Comparison of ENCODE assay signal across 19 mouse cellular contexts in the genomic region with DNA sequence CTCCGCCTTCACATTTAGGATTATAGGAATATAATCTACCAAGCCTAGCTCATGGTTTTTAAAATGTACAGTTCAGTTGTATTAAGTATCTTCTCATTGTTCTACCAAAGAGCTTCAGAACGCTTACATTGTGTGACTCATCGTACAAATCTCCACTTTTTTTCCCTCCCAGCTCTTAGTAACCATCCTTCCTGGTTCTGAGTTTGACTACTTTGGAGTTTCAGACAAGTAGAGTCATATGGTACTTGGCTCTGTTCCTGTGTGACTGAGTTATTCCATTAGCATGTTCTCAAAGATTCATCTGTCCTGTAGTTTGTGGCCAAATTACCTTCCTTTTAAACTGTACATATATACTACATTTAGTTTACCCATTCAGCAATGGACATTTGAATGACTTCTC. TPM values are rescaled to one million over a fixed set of nuclear protein-coding genes. Genes with fewer than 3 reads are reported as not detected.
DNase-seq lines count a peak whose midpoint lies in the region; ATAC-seq and TF ChIP-seq lines count a peak whose summit lies in the region.
"Had no signal": no experiment of that assay in that cellular context is flagged by ENCODE, and none has a peak within 500 bp of the region (broad histone marks: within the 10 kb centered on the region; RNA-seq: fewer than 3 reads in every experiment).

No protein-coding gene starts in this region.

- TF ChIP-seq POLR2A in MEL (IDR thresholded peaks at IDR 0.05; ENCODE audit: control insufficient read depth in 1 of 2, insufficient read depth in 1 of 2, low read depth in 1 of 2, low read length in 2 of 2, poor library complexity in 1 of 2), result no peak

- intact Hi-C loops in left cerebral cortex, adult 2 months (cut with DNase I), result no loop called here
- intact Hi-C loops in left cerebral cortex, postnatal 4 days (cut with DNase I), result no loop called here

- peak; percentile 72 for ATAC-seq in frontal cortex, adult (ENCODE audit: low TSS enrichment)
- ATAC-seq: forebrain, embryonic 16.5 days had no signal

- H3K27me3 ChIP-seq in MEL (ENCODE audit: control insufficient read depth in 1 of 2, insufficient read depth in 2 of 2, low read length in 2 of 2), result no peaks in the 10 kb centered on the region
- H3K27me3 ChIP-seq in embryonic facial prominence, embryonic 10.5 days (replicated peaks; ENCODE audit: low read depth, poor library complexity, severe bottlenecking), result no peaks in the 10 kb centered on the region
- H3K27me3 ChIP-seq: hindbrain, embryonic 13.5 days; limb, embryonic 13.5 days; liver, embryonic 15.5 days had no signal

- WGBS in macrophage (ENCODE audit: missing documents), result 86% methylated on average over 3 of the region's 3 CpGs
- 88% methylated on average over 3 of the region's 3 CpGs for WGBS in embryonic facial prominence, embryonic 10.5 days

- DNase-seq in frontal cortex, postnatal 25 days (ENCODE audit: low spot score in 2 of 2), result no peak
- no peak for DNase-seq in left cerebral cortex, adult 2 months (ENCODE audit: extremely low spot score in 1 of 2, low spot score in 2 of 2)
- DNase-seq in left cerebral cortex, postnatal 4 days, result no peak
- DNase-seq in MEL (ENCODE audit: low read depth, low spot score), result peak; percentile 64
- no peak for DNase-seq in right cerebral cortex, postnatal 4 days
- no peak for DNase-seq in embryonic facial prominence, embryonic 10.5 days (ENCODE audit: low spot score)
- DNase-seq: adrenal gland, postnatal 25 days had no signal

- peaks cover 17% of the 10 kb centered on the region in 2 experiments for H3K4me1 ChIP-seq in MEL (ENCODE audit: control insufficient read depth in 1 of 2, insufficient read depth in 2 of 2, low read length in 2 of 2)
- H3K4me1 ChIP-seq in embryonic facial prominence, embryonic 10.5 days, result no peaks in the 10 kb centered on the region
- H3K4me1 ChIP-seq: hindbrain, embryonic 13.5 days; limb, embryonic 13.5 days; midbrain, embryonic 10.5 days had no signal

- no peak overlapping the region for H3K4me3 ChIP-seq in left cerebral cortex, adult 2 months
- H3K4me3 ChIP-seq in MEL (ENCODE audit: control insufficient read depth in 1 of 2, insufficient read depth in 1 of 2, low read depth in 2 of 2, low read length in 2 of 2) (peak overlapping the region; percentile 39 to 55), macrophage (ENCODE audit: inconsistent target) (no peak overlapping the region)
- H3K4me3 ChIP-seq in embryonic facial prominence, embryonic 10.5 days, result no peak overlapping the region
- H3K4me3 ChIP-seq: erythroblast, embryonic 14.5 days; hindbrain, embryonic 13.5 days; limb, embryonic 13.5 days; liver, embryonic 15.5 days; midbrain, embryonic 10.5 days had no signal

- peak overlapping the region; percentile 64 for H3K9ac ChIP-seq in MEL (ENCODE audit: control insufficient read depth, low read depth, low read length, poor library complexity, severe bottlenecking)
- H3K9ac ChIP-seq: hindbrain, embryonic 13.5 days; limb, embryonic 13.5 days; liver, embryonic 15.5 days had no signal

- no peak for TF ChIP-seq CTCF in left cerebral cortex, adult 2 months (IDR thresholded peaks at IDR 0.05)
- no peak for TF ChIP-seq CTCF in MEL (IDR thresholded peaks at IDR 0.05 in 2 of 3, conservative IDR thresholded peaks at IDR 0.05 in 1 of 3; ENCODE audit: control insufficient read depth in 1 of 3, insufficient read depth in 1 of 3, low read depth in 2 of 3, low read length in 3 of 3, poor library complexity in 1 of 3, severe bottlenecking in 1 of 3)

- H3K79me2 ChIP-seq in MEL (ENCODE audit: control insufficient read depth, insufficient read depth, low read length, poor library complexity) (no peaks in the 10 kb centered on the region), macrophage (ENCODE audit: inconsistent target) (peaks cover 98% of the 10 kb centered on the region)

- 0 out of 2 replicates have a peak overlapping the region, but pooled peaks have one; percentile 7 for H3K27ac ChIP-seq in left cerebral cortex, adult 2 months
- H3K27ac ChIP-seq in MEL (ENCODE audit: control insufficient read depth, low read depth, low read length) (peak overlapping the region; percentile 58), macrophage (peak overlapping the region; percentile 21; the same call in 1 of the 2 replicates)
- H3K27ac ChIP-seq in embryonic facial prominence, embryonic 10.5 days (replicated peaks), result no peak overlapping the region
- H3K27ac ChIP-seq: hindbrain, embryonic 13.5 days; limb, embryonic 13.5 days; liver, embryonic 15.5 days; midbrain, embryonic 10.5 days had no signal

- no peak for TF ChIP-seq EP300 in MEL (IDR thresholded peaks at IDR 0.05; ENCODE audit: low read depth in 1 of 2, low read length in 2 of 2)

- H3K36me3 ChIP-seq in MEL (ENCODE audit: control insufficient read depth in 1 of 2, insufficient read depth in 2 of 2, low read length in 2 of 2) (peaks cover 0 to 28% of the 10 kb centered on the region in 2 experiments; a peak in 3 of 4 replicates), macrophage (ENCODE audit: inconsistent target) (no peaks in the 10 kb centered on the region)
- H3K36me3 ChIP-seq in embryonic facial prominence, embryonic 10.5 days (replicated peaks), result no peaks in the 10 kb centered on the region
- H3K36me3 ChIP-seq: G1E; hindbrain, embryonic 13.5 days; limb, embryonic 13.5 days; liver, embryonic 15.5 days; midbrain, embryonic 10.5 days had no signal

- TF ChIP-seq RAD21 in MEL (IDR thresholded peaks at IDR 0.05; ENCODE audit: low read depth, low read length), result no peak

- H3K9me3 ChIP-seq in MEL (replicated peaks; ENCODE audit: insufficient read depth, low read length), result no peaks in the 10 kb centered on the region
- no peaks in the 10 kb centered on the region for H3K9me3 ChIP-seq in embryonic facial prominence, embryonic 10.5 days
- H3K9me3 ChIP-seq: G1E; hindbrain, embryonic 13.5 days; limb, embryonic 13.5 days; liver, embryonic 15.5 days; midbrain, embryonic 10.5 days had no signal

RNA-seq across cellular contexts. Expression of a gene that starts 42.6 kb away (rescaled TPM):
- total RNA-seq in left cerebral cortex, adult 2 months (2021), result 1 to 10 TPM in 1 of 2 experiments, not detected in 1; 3.7 TPM
- total RNA-seq in left cerebral cortex, postnatal 4 days (2021), result under 1 TPM in 1 of 2 experiments, not detected in 1; 0.64 TPM
- total RNA-seq in MEL (2012; rRNA removed), result 0.04 TPM in 1 of 2 replicates, not detected in the other
- polyA plus RNA-seq in MEL (2012; ENCODE audit: insufficient read depth in 1 of 2, insufficient read length in 2 of 2, low read depth in 1 of 2, low replicate concordance in 2 of 2, missing spikeins in 1 of 2) (not detected), macrophage (2018) (2.3 to 3.1 TPM (median 2.4 TPM) in 3 replicates)
- total RNA-seq in macrophage (2018; cell fraction: chromatin; rRNA removed), result 1 to 10 TPM in 21 of 26 experiments, under 1 TPM in 3, not detected in 2; 0.45 to 5.2 (median 2.4) TPM
- 1 to 10 TPM; 2.5 to 8.8 (median 4.5) TPM for total RNA-seq in macrophage (2018; cell fraction: cytosol; rRNA removed)
- 1 to 10 TPM in 11 of 26 experiments, under 1 TPM in 2, not detected in 13; 0.56 to 4.0 (median 1.4) TPM for total RNA-seq in macrophage (2018; cell fraction: nucleus; rRNA removed)
- polyA plus RNA-seq in embryonic facial prominence, embryonic 10.5 days (2016; fragmentation: Nextera tagmentation; extraction: Ambion mirVana), result not detected in 2 replicates
- total RNA-seq: adrenal gland, postnatal 25 days had no signal
- polyA plus RNA-seq: erythroblast, embryonic 14.5 days; forebrain, embryonic 16.5 days; G1E; hindbrain, embryonic 13.5 days; kidney, adult 2 months; limb, embryonic 13.5 days; liver, embryonic 15.5 days had no signal

RNA-seq across cellular contexts. Expression of a gene that starts 43.0 kb away (rescaled TPM):
- total RNA-seq in left cerebral cortex, adult 2 months (2021), result 100 to 1,000 TPM; 127 to 129 TPM
- 10 to 100 TPM; 84.1 to 87.2 TPM for total RNA-seq in left cerebral cortex, postnatal 4 days (2021)
- total RNA-seq in MEL (2012; rRNA removed), result 20.4 and 21.7 TPM in 2 replicates
- polyA plus RNA-seq in MEL (2012; ENCODE audit: insufficient read depth in 1 of 2, insufficient read length in 2 of 2, low read depth in 1 of 2, low replicate concordance in 2 of 2, missing spikeins in 1 of 2) (10 to 100 TPM in 1 of 2 experiments, not detected in 1; 21.2 TPM), macrophage (2018) (52.8 to 66.8 TPM (median 65.3 TPM) in 3 replicates)
- total RNA-seq in macrophage (2018; cell fraction: chromatin; rRNA removed), result 100 to 1,000 TPM; 120 to 339 (median 194) TPM
- total RNA-seq in macrophage (2018; cell fraction: cytosol; rRNA removed), result 100 to 1,000 TPM in 1 of 26 experiments, 10 to 100 TPM in 25; 34.0 to 102 (median 53.5) TPM
- 100 to 1,000 TPM; 105 to 304 (median 136) TPM for total RNA-seq in macrophage (2018; cell fraction: nucleus; rRNA removed)
- polyA plus RNA-seq in embryonic facial prominence, embryonic 10.5 days (2016; fragmentation: Nextera tagmentation; extraction: Ambion mirVana), result 8.2 and 9.7 TPM in 2 replicates

RNA-seq across cellular contexts. Expression of a gene that starts 46.9 kb away (rescaled TPM):
- 10 to 100 TPM; 46.0 to 46.4 TPM for total RNA-seq in left cerebral cortex, adult 2 months (2021)
- 10 to 100 TPM; 72.4 to 79.6 TPM for total RNA-seq in left cerebral cortex, postnatal 4 days (2021)
- 275 and 283 TPM in 2 replicates for total RNA-seq in MEL (2012; rRNA removed)
- polyA plus RNA-seq in MEL (2012; ENCODE audit: insufficient read depth in 1 of 2, insufficient read length in 2 of 2, low read depth in 1 of 2, low replicate concordance in 2 of 2, missing spikeins in 1 of 2), result 100 to 1,000 TPM in 1 of 2 experiments, not detected in 1; 253 TPM
- total RNA-seq in macrophage (2018; cell fraction: chromatin; rRNA removed), result 1 to 10 TPM in 25 of 26 experiments, not detected in 1; 1.5 to 7.0 (median 3.1) TPM
- 10 to 100 TPM; 14.2 to 35.4 (median 25.1) TPM for total RNA-seq in macrophage (2018; cell fraction: cytosol; rRNA removed)
- 10 to 100 TPM in 1 of 26 experiments, 1 to 10 TPM in 25; 2.0 to 11.1 (median 5.3) TPM for total RNA-seq in macrophage (2018; cell fraction: nucleus; rRNA removed)
- polyA plus RNA-seq in macrophage (2018), result 25.1 to 47.5 TPM (median 39.2 TPM) in 3 replicates
- polyA plus RNA-seq in embryonic facial prominence, embryonic 10.5 days (2016; fragmentation: Nextera tagmentation; extraction: Ambion mirVana), result 220 and 238 TPM in 2 replicates

RNA-seq across cellular contexts. Expression of a gene that starts 49.6 kb away (rescaled TPM):
- total RNA-seq in left cerebral cortex, adult 2 months (2021), result not detected
- total RNA-seq in left cerebral cortex, postnatal 4 days (2021), result not detected
- 0.04 TPM in 1 of 2 replicates, not detected in the other for total RNA-seq in MEL (2012; rRNA removed)
- under 1 TPM in 1 of 2 experiments, not detected in 1; 0.13 TPM for polyA plus RNA-seq in MEL (2012; ENCODE audit: insufficient read depth in 1 of 2, insufficient read length in 2 of 2, low read depth in 1 of 2, low replicate concordance in 2 of 2, missing spikeins in 1 of 2)
- total RNA-seq in macrophage (2018; cell fraction: chromatin; rRNA removed), result not detected
- not detected for total RNA-seq in macrophage (2018; cell fraction: cytosol; rRNA removed)
- total RNA-seq in macrophage (2018; cell fraction: nucleus; rRNA removed), result not detected
- not detected in 3 replicates for polyA plus RNA-seq in macrophage (2018)
- polyA plus RNA-seq in embryonic facial prominence, embryonic 10.5 days (2016; fragmentation: Nextera tagmentation; extraction: Ambion mirVana), result 0.10 TPM in 1 of 2 replicates, not detected in the other
- total RNA-seq: adrenal gland, postnatal 25 days; gastrocnemius, adult 8-10 months; heart, adult 8-10 months had no signal
- polyA plus RNA-seq: erythroblast, embryonic 14.5 days; forebrain, embryonic 16.5 days; limb, embryonic 13.5 days had no signal

RNA-seq across cellular contexts. Expression of a gene that starts 59.2 kb away (rescaled TPM):
- 100 to 1,000 TPM; 142 to 147 TPM for total RNA-seq in left cerebral cortex, adult 2 months (2021)
- 100 to 1,000 TPM; 113 to 121 TPM for total RNA-seq in left cerebral cortex, postnatal 4 days (2021)
- total RNA-seq in MEL (2012; rRNA removed), result 163 and 201 TPM in 2 replicates
- 100 to 1,000 TPM in 1 of 2 experiments, not detected in 1; 171 TPM for polyA plus RNA-seq in MEL (2012; ENCODE audit: insufficient read depth in 1 of 2, insufficient read length in 2 of 2, low read depth in 1 of 2, low replicate concordance in 2 of 2, missing spikeins in 1 of 2)
- 10 to 100 TPM in 14 of 26 experiments, 1 to 10 TPM in 12; 3.3 to 20.5 (median 10.6) TPM for total RNA-seq in macrophage (2018; cell fraction: chromatin; rRNA removed)
- total RNA-seq in macrophage (2018; cell fraction: cytosol; rRNA removed), result 10 to 100 TPM; 50.2 to 79.6 (median 63.8) TPM
- total RNA-seq in macrophage (2018; cell fraction: nucleus; rRNA removed), result 10 to 100 TPM in 24 of 26 experiments, 1 to 10 TPM in 2; 9.1 to 43.2 (median 26.7) TPM
- polyA plus RNA-seq in macrophage (2018), result 56.0 to 89.0 TPM (median 56.6 TPM) in 3 replicates
- polyA plus RNA-seq in embryonic facial prominence, embryonic 10.5 days (2016; fragmentation: Nextera tagmentation; extraction: Ambion mirVana), result 112 and 113 TPM in 2 replicates

Comparison
In these comparisons a context has a peak if more than half of its experiments do, and no peak if none do; other contexts are left out.
1. H3K4me3 ChIP-seq: peak in MEL (2 of 2); none in left cerebral cortex, adult 2 months (single experiment), macrophage (single experiment) and embryonic facial prominence, embryonic 10.5 days (single experiment).